Mouse (Mus musculus) urinary bladder, postnatal 25 days (tissue): ENCODE measurements around the gene Gm17535.
"Not testable (repeated sequence)": the region's sequence is repeated elsewhere in the genome, so short reads cannot be mapped to it uniquely, and the experiment has no call there.

Experiments used
- DNase-seq: peaks from one replicate; pipeline ENCODE4 v3.0.0; 2022; ENCODE audit warnings: low spot score

The Gm17535 gene

GRCm38 (mm10) chr9:3034299-3034698 is at the start of gene Gm17535:
Gm17535 (plus strand) TSS chr9:3034599.
- DNase-seq, result not testable (repeated sequence)

- not testable (repeated sequence) for DNase-seq
Measured at GRCm38 (mm10) chr9:3000445-3000972, 33.9 kb upstream of the Gm17535 start, which contains the start of gene Gm10722. Gm10722 (plus strand) TSS chr9:3000922.

DNA sequence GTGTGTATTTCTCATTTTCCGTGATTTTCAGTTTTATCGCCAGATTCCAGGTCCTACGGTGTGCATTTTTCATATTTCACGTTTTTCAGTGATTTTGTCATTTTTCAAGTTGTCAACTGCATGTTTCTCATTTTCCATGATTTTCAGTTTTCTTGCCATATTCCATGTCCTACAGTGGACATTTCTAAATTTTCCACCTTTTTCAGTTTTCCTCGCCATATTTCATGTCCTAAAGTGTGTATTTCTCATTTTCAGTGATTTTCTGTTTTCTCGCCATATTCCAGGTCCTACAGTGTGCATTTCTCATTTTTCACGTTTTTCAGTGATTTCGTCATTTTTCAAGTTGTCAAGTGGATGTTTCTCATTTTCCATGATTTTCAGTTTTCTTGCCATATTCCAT is 33.4 kb upstream of the Gm17535 start:
- DNase-seq, result not testable (repeated sequence)

- peak; percentile 100 for DNase-seq
Measured at GRCm38 (mm10) chr9:3001948-3002659, 32.3 kb upstream of the Gm17535 start.

GRCm38 (mm10) chr9:3002794-3003396 is 31.5 kb upstream of the Gm17535 start, which contains the start of gene Gm11168:
Gm11168 (plus strand) TSS chr9:3003346.
- DNase-seq, result not testable (repeated sequence)

DNA sequence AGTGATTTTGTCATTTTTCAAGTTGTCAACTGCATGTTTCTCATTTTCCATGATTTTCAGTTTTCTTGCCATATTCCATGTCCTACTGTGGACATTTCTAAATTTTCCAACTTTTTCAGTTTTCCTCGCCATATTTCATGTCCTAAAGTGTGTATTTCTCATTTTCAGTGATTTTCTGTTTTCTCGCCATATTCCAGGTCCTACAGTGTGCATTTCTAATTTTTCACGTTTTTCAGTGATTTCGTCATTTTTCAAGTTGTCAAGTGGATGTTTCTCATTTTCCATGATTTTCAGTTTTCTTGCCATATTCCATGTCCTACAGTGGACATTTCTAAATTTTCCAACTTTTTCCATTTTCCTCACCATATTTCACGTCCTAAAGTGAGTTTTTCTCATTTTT is 28.2 kb upstream of the Gm17535 start:
- DNase-seq, result not testable (repeated sequence)

- peak; percentile 88 for DNase-seq
Measured at GRCm38 (mm10) chr9:3006636-3007035, 27.8 kb upstream of the Gm17535 start.

DNA sequence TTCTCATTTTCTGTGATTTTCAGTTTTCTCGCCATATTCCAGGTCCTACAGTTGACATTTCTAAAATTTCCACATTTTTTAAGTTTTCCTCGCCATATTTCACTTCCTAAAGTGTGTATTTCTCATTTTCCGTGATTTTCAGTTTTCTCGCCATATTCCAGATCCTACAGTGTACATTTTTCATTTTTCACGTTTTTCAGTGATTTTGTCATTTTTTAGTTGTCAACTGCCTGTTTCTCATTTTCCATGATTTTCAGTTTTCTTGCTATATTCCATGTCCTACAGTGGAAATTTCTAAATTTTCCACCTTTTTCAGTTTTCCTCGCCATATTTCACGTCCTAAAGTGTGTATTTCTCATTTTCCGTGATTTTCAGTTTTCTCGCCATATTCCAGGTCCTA is 27.1 kb upstream of the Gm17535 start:
- not testable (repeated sequence) for DNase-seq

- DNase-seq, result not testable (repeated sequence)
Measured at GRCm38 (mm10) chr9:3009331-3009730, 25.1 kb upstream of the Gm17535 start.

DNA sequence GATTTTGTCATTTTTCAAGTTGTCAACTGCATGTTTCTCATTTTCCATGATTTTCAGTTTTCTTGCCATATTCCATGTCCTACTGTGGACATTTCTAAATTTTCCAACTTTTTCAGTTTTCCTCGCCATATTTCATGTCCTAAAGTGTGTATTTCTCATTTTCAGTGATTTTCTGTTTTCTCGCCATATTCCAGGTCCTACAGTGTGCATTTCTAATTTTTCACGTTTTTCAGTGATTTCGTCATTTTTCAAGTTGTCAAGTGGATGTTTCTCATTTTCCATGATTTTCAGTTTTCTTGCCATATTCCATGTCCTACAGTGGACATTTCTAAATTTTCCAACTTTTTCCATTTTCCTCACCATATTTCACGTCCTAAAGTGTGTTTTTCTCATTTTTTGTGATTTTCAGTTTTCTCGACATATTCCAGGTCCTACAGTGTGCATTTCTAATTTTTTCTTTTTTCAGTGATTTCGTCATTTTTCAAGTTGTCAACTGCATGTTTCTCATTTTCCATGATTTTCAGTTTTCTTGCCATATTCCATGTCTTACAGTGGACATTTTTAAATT is 22.3 kb upstream of the Gm17535 start:
- not testable (repeated sequence) for DNase-seq

- not testable (repeated sequence) for DNase-seq
Measured at GRCm38 (mm10) chr9:3012733-3013279, 21.6 kb upstream of the Gm17535 start, which contains the start of gene Gm10721. Gm10721 (plus strand) TSS chr9:3013140.

- not testable (repeated sequence) for DNase-seq
Measured at GRCm38 (mm10) chr9:3015354-3015753, 19.0 kb upstream of the Gm17535 start, which contains the start of gene Gm10720. Gm10720 (plus strand) TSS chr9:3015654.

DNA sequence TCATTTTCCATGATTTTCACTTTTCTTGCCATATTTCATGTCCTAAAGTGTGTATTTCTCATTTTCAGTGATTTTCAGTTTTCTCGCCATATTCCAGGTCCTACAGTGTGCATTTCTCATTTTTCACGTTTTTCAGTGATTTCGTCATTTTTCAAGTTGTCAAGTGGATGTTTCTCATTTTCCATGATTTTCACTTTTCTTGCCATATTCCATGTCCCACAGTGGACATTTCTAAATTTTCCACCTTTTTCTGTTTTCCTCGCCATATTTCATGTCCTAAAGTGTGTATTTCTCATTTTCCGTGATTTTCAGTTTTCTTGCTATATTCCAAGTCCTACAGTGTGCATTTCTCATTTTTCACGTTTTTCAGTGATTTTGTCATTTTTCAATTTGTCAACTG is 18.5 kb upstream of the Gm17535 start:
- DNase-seq, result not testable (repeated sequence)

GRCm38 (mm10) chr9:3017108-3017507 is 17.3 kb upstream of the Gm17535 start, which contains the start of gene Gm10719:
Gm10719 (plus strand) TSS chr9:3017408.
- DNase-seq, result not testable (repeated sequence)

DNA sequence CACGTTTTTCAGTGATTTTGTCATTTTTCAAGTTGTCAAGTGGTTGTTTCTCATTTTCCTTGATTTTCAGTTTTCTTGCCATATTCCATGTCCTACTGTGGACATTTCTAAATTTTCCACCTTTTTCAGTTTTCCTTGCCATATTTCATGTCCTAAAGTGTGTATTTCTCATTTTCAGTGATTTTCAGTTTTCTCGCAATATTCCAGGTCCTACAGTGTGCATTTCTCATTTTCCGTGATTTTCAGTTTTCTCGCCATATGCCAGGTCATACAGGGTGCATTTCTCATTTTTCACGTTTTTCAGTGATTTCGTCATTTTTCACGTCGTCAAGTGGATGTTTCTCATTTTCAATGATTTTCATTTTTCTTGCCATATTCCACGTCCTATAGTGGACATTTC is 15.5 kb upstream of the Gm17535 start:
- not testable (repeated sequence) for DNase-seq

DNA sequence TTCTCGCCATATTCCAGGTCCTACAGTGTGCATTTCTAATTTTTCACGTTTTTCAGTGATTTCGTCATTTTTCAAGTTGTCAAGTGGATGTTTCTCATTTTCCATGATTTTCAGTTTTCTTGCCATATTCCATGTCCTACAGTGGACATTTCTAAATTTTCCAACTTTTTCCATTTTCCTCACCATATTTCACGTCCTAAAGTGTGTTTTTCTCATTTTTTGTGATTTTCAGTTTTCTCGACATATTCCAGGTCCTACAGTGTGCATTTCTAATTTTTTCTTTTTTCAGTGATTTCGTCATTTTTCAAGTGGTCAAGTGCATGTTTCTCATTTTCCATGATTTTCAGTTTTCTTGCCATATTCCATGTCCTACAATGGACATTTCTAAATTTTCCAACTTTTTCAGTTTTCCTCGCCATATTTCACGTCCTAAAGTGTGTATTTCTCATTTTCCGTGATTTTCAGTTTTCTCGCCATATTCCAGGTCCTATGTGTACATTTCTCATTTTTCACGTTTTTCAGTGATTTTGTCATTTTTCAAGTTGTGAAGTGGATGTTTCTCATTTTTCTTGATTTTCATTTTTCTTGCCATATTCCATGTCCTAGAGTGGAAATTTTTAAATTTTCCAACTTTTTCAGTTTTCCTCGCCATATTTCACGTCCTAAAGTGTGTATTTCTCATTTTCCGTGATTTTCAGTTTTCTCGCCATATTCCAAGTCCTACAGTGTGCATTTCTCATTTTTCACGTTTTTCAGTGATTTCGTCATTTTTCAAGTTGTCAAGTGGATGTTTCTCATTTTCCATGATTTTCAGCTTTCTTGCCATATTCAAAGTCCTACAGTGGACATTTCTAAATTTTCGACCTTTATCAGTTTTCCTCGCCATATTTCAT is 14.3 kb upstream of the Gm17535 start:
- peak; percentile 72 for DNase-seq

GRCm38 (mm10) chr9:3022316-3023008 is 11.9 kb upstream of the Gm17535 start:
- peak; percentile 71 for DNase-seq

GRCm38 (mm10) chr9:3023312-3023984 is 11.0 kb upstream of the Gm17535 start, which contains the start of gene Gm10718:
Gm10718 (plus strand) TSS chr9:3023547.
- DNase-seq, result not testable (repeated sequence)

DNA sequence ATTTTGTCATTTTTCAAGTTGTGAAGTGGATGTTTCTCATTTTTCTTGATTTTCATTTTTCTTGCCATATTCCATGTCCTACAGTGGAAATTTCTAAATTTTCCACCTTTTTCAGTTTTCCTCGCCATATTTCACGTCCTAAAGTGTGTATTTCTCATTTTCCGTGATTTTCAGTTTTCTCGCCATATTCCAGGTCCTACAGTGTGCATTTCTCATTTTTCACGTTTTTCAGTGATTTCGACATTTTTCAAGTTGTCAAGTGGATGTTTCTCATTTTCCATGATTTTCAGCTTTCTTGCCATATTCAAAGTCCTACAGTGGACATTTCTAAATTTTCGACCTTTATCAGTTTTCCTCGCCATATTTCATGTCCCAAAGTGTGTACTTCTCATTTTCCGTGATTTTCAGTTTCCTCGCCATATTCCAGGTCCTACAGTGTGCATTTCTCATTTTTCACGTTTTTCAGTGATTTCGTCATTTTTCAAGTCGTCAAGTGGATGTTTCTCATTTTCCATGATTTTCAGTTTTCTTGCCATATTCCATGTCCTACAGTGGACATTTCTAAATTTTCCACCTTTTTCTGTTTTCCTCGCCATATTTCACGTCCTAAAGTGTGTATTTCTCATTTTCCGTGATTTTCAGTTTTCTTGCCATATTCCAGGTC is 10.3 kb upstream of the Gm17535 start:
- DNase-seq, result peak; percentile 51
